Mouse (Mus musculus) lung, embryonic 15.5 days (tissue): ENCODE results near the gene Rrad. TPM values are rescaled to one million over a fixed set of nuclear protein-coding genes. Genes with fewer than 3 reads are reported as not detected.
A peak's percentile ranks its signal among the peaks of the same experiment; 100 is the strongest.

Experiments
- ATAC-seq: fragments of 200-750 bp; cut with Nextera tagmentation; 2 replicates; pipeline ENCODE4 v1.8.0; 2017; ENCODE audit warnings: moderate number of reproducible peaks, borderline replicate concordance; ENCODE audit not compliant: low FRiP score, low TSS enrichment; ENCODE audit errors: extremely low read depth
- H3K27ac ChIP-seq: fragments of 300-500 bp; sonication (generic); 2 replicates; pipeline ENCODE4 v1.5.1; 2015; ENCODE audit warnings: moderate library complexity, mild to moderate bottlenecking, inconsistent platforms
- H3K27me3 ChIP-seq: fragments of 300-500 bp; sonication (generic); 2 replicates; pipeline ENCODE4 v1.6.1; 2015; ENCODE audit warnings: inconsistent platforms
- H3K36me3 ChIP-seq: fragments of 300-500 bp; sonication (generic); 2 replicates; pipeline ENCODE4 v1.6.1; 2015; ENCODE audit warnings: inconsistent platforms
- H3K4me1 ChIP-seq: fragments of 300-500 bp; sonication (generic); 2 replicates; pipeline ENCODE4 v1.6.1; 2015; ENCODE audit warnings: inconsistent platforms
- H3K4me2 ChIP-seq: fragments of 300-500 bp; sonication (generic); 2 replicates; pipeline ENCODE4 v1.6.1; 2015; ENCODE audit warnings: inconsistent platforms, mild to moderate bottlenecking, moderate library complexity
- H3K4me3 ChIP-seq: fragments of 300-500 bp; sonication (generic); 2 replicates; pipeline ENCODE4 v1.5.1; 2015; ENCODE audit warnings: mild to moderate bottlenecking, inconsistent platforms
- H3K9ac ChIP-seq: fragments of 300-500 bp; sonication (generic); 2 replicates; pipeline ENCODE4 v1.6.1; 2015; ENCODE audit warnings: inconsistent platforms
- H3K9me3 ChIP-seq: fragments of 300-500 bp; sonication (generic); 2 replicates; pipeline ENCODE4 v1.6.1; 2016; ENCODE audit warnings: inconsistent platforms
- WGBS: fragments of 180-500 bp; shearing (Covaris S2); methylation state at CpG from one replicate; pipeline ENCODE4 v1.1.7; 2015; 5-methylcytosine and 5-hydroxymethylcytosine counted together
- polyA plus RNA-seq: library from polyadenylated mRNA; unstranded; fragments of >200 nt; fragmentation: Nextera tagmentation; extraction: Ambion mirVana; gene quantifications from 2 replicates; pipeline ENCODE4 v1.2.1, GENCODE M21; 2015

Rrad gene
- polyA plus RNA-seq, 1 experiment from 2014 or later: 24.8 TPM

DNA sequence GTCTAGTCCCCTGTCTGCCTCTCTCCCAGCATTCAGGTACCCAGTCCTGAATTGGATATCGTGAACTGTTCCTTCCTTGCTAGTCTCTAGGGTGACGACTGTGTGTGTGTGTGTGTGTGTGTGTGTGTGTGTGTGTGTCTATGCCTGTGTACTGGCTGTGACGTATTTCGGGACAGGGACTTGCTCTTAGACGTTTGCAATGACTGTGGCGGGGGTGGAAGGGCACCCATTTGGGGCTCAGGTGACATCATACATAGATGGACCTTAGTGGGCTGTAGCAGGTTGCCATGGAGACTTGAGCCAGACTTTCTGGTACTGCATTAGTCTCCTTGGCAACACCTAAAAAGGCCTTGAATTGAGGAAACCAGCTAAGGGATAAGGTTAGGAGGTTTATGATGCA, 1.4 kb upstream of the Rrad start:
- Histone ChIP-seq H3K27me3 (peaks cover 10% of the 10 kb centered on the region; the same call in 1 of the 2 replicates), H3K4me3 (no peak overlapping the region), H3K9me3 (no peaks in the 10 kb centered on the region), H3K4me2 (no peak overlapping the region), H3K36me3 (peaks cover 7% of the 10 kb centered on the region; the same call in 1 of the 2 replicates), H3K9ac (no peak overlapping the region), H3K4me1 (peaks cover 20% of the 10 kb centered on the region), H3K27ac (peak overlapping the region; percentile 50; the same call in 1 of the 2 replicates)
- ATAC-seq: no peak
- 71% methylated on average over 6 of the region's 6 CpGs for WGBS

DNA sequence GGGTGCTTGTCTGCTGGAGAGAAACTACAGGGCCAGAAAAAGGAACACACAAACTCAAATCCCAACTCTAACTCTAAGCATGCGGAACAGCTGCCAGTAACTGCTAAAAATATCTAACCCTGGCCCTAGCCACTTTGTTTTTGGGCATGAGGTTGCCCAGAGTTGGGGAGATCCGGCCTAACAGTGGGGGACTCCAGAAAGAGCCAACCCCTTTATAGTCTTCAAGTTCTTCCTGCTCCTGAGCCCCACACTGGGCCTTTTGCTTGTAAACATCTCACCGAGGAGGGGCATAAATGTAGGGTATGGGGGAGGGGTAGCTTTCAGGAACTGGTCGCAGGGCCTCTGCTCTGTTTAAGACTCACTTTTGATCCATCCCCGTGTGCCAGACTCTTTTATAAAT, 848 bp upstream of the Rrad start:
- 20% methylated on average over 5 of the region's 5 CpGs for WGBS
- H3K27ac ChIP-seq: peak overlapping the region; percentile 50

DNA sequence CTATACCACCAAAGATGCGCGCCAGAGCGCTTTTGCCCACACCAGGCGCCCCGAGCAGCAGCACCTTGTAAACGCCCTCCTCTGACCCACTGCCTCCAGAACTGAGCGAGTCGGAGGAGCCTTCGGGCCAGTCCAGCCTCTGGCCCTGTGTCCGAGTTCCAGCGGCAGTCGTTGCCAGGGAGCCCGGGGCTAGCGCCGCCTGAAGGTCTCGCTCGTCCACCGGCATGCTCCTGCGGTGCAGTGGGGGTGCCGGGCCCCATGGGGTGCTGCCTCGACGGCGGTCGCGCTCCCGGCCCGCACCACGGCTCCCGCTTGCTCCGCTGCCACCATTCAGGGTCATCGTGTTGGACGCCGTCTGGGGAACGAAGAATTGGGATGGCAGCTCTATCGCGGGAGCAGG, 553 bp downstream of the Rrad start:
- H3K36me3 ChIP-seq: peaks cover 1% of the 10 kb centered on the region; the same call in 1 of the 2 replicates
- peak overlapping the region; percentile 73 for H3K4me2 ChIP-seq
- H3K4me1 ChIP-seq: peaks cover 20% of the 10 kb centered on the region
- no peak overlapping the region for H3K27ac ChIP-seq
- peak overlapping the region; percentile 41 for H3K9ac ChIP-seq
- H3K27me3 ChIP-seq: peaks cover 10% of the 10 kb centered on the region; the same call in 1 of the 2 replicates
- no peaks in the 10 kb centered on the region for H3K9me3 ChIP-seq
- ATAC-seq: peak; percentile 43; the same call in 1 of the 2 replicates
- peak overlapping the region; percentile 40 for H3K4me3 ChIP-seq
- 1% methylated on average over 36 of the region's 36 CpGs for WGBS

More for the DNA sequence above, 848 bp upstream of the Rrad start:
- Histone ChIP-seq H3K36me3 (peaks cover 7% of the 10 kb centered on the region; the same call in 1 of the 2 replicates), H3K27me3 (peaks cover 10% of the 10 kb centered on the region; the same call in 1 of the 2 replicates), H3K4me2 (peak overlapping the region; percentile 73), H3K9me3 (no peaks in the 10 kb centered on the region), H3K9ac (no peak overlapping the region), H3K4me1 (peaks cover 20% of the 10 kb centered on the region), H3K4me3 (no peak overlapping the region)
- no peak for ATAC-seq

DNA sequence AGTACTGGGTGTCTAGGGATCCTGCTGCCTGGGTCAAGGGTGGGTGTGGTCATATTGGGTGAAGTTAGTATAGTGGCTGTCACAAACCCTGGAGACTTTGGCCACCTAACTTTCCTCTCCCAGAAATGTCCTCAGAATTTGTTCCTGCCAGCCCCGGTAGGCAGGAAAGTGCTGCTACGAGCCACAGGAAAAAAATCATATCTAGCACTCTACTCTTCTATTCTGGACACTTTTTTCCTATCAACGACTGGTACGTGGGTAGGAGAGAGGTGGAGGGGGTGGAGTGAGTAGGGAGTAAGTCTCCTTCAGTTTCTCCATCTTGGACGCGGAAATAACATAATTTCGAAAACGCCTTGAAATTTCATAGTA, 1.0 kb downstream of the Rrad start:
- no peak for ATAC-seq
- H3K36me3 ChIP-seq: no peaks in the 10 kb centered on the region
- no peaks in the 10 kb centered on the region for H3K9me3 ChIP-seq
- H3K27ac ChIP-seq: no peak overlapping the region
- H3K27me3 ChIP-seq: peaks cover 10% of the 10 kb centered on the region; the same call in 1 of the 2 replicates
- WGBS: 27% methylated on average over 8 of the region's 8 CpGs
- peak overlapping the region; percentile 73 for H3K4me2 ChIP-seq
- H3K4me3 ChIP-seq: peak overlapping the region; percentile 40
- no peak overlapping the region; the same call in 1 of the 2 replicates for H3K9ac ChIP-seq
- peaks cover 20% of the 10 kb centered on the region for H3K4me1 ChIP-seq

DNA sequence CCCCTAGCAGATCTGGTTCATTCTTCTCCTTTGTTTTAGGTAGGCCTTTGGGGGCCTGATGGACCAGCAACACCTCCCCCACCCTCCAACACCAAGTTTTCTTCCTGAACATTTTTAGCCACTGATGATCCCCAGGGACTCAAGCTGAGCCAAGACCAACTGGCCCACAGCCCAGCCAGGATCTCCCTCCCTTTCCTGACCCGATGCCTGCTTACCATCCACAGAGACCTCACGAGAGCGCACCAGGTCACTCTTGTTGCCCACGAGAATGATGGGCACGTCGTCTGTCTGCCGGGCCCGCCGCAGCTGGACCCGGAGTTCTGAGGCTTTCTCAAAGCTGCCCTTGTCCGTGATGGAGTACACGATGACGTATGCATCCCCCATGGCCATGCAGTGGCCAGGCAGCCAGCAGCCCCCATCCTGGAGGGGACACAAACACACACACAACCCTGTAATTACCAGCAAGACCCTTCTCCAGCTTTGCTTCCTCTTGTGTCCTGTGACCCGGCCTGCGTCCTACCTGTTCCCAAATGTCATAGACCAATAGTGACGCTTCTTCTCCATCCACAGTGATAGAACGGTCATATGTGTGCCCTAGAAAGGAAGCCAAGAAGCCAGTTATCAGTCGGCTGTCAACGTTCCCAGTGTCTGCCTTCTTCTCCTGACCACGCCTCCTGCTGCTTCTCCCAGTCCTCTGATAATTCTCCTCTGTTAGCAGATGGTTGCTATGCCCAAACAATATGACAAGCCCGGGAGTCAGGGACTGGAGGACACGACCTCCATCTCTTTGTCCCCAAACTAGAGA, 1.6 kb downstream of the Rrad start:
- H3K4me3 ChIP-seq: peak overlapping the region; percentile 40
- 60% methylated on average over 22 of the region's 22 CpGs for WGBS

DNA sequence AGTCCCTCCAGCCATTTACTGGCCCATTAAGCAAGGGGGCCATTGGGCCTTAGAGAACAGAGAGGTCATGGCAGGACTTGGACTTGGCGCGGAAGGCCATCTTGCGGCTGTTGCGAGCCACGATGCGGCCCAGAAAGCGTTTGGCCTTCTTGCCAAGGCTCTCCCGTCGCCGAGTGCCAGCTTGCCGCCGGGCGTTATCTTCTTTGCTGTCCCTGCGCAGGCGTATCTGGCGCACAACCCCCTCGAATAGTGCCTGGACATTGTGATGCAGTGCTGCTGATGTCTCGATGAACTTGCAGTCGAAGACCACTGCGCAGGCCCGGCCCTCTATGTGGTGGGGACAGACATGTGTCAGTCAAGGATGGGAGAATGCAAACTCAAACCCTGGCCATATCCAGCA, 2.7 kb downstream of the Rrad start:
- no peak for ATAC-seq
- peaks cover 10% of the 10 kb centered on the region; the same call in 1 of the 2 replicates for H3K27me3 ChIP-seq
- H3K9ac ChIP-seq: no peak overlapping the region
- no peaks in the 10 kb centered on the region for H3K9me3 ChIP-seq
- no peak overlapping the region for H3K4me2 ChIP-seq
- H3K4me3 ChIP-seq: no peak overlapping the region
- peaks cover 20% of the 10 kb centered on the region for H3K4me1 ChIP-seq
- 94% methylated on average over 21 of the region's 21 CpGs for WGBS
- H3K36me3 ChIP-seq: no peaks in the 10 kb centered on the region
- H3K27ac ChIP-seq: no peak overlapping the region

More for the DNA sequence above, 1.6 kb downstream of the Rrad start:
- Histone ChIP-seq H3K9me3 (no peaks in the 10 kb centered on the region), H3K27ac (no peak overlapping the region), H3K27me3 (peaks cover 10% of the 10 kb centered on the region; the same call in 1 of the 2 replicates), H3K9ac (no peak overlapping the region), H3K36me3 (no peaks in the 10 kb centered on the region), H3K4me1 (peaks cover 20% of the 10 kb centered on the region), H3K4me2 (peak overlapping the region; percentile 73)
- ATAC-seq: no peak

DNA sequence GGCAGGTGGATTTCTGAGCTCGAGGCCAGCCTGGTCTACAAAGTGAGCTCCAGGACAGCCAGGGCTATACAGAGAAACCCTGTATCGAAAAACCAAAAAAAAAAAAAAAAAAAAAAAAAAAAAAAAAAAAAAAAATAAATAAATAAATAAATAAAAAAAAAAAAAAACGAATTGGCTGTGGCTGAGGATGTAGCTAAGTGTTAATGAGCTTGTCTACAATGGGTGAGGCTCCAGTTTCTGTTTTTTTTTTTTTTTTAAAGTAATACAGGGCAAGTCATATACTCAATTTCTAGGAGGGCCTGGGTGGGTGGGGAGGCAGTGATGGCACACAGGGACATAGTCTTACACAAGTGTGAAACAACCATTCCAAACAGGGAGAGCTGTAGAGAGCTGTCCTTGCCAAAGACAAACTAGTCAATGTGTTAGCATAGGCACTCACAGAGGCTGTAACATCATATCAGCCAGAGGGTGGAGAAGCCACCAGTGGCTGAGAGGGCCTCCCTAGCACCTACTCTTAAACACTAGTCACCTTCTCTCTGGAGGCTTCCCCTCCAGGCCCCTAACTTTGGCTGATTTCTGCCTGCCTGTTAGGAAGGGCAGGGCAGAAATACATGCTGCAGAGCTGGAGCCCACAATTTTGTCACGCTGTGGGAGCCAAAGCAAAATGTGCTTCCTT, 3.9 kb downstream of the Rrad start:
- Histone ChIP-seq H3K4me1 (peaks cover 20% of the 10 kb centered on the region), H3K27me3 (peaks cover 10% of the 10 kb centered on the region; the same call in 1 of the 2 replicates), H3K36me3 (no peaks in the 10 kb centered on the region), H3K4me2 (no peak overlapping the region), H3K9ac (no peak overlapping the region), H3K9me3 (no peaks in the 10 kb centered on the region), H3K27ac (no peak overlapping the region), H3K4me3 (no peak overlapping the region)
- ATAC-seq: no peak
- WGBS: 76% methylated on average over 4 of the region's 4 CpGs

DNA sequence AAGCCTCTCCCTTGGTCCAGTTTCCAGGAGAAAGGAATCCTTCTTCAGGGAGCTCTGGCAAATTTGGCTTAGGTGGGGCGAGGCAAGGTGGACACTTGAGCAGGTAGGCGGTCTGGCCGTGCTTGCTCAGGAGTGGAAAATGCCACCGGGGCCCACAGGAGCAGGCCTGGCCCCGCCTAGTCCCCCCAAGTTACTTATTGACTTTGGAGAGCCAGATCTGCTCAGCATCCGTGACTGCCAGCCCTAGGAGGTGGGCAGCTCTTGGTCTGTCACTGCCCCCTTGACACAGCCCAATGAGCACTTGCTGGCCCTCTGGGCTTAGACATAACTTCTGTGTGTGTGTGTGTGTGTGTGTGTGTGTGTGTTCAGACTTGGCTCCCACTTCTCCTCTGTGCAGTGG, 7.0 kb downstream of the Rrad start, which contains the start of gene Cdh16:
Gene Cdh16, minus strand, starts transcription at position 236 of the 400 bp plus-strand sequence.
- ATAC-seq: peak; percentile 87
- 49% methylated on average over 6 of the region's 6 CpGs for WGBS
- no peak within 1 kb of the TSS for H3K9ac ChIP-seq
- no peaks in the 10 kb centered on the region for H3K36me3 ChIP-seq
- H3K27me3 ChIP-seq: no peaks in the 10 kb centered on the region
- peak within 1 kb of the TSS; percentile 42 for H3K4me2 ChIP-seq
- H3K9me3 ChIP-seq: no peaks in the 10 kb centered on the region
- peak within 1 kb of the TSS; percentile 7; the same call in 1 of the 2 replicates for H3K4me3 ChIP-seq
- H3K4me1 ChIP-seq: no peaks in the 10 kb centered on the region
- H3K27ac ChIP-seq: peak within 1 kb of the TSS; percentile 72

DNA sequence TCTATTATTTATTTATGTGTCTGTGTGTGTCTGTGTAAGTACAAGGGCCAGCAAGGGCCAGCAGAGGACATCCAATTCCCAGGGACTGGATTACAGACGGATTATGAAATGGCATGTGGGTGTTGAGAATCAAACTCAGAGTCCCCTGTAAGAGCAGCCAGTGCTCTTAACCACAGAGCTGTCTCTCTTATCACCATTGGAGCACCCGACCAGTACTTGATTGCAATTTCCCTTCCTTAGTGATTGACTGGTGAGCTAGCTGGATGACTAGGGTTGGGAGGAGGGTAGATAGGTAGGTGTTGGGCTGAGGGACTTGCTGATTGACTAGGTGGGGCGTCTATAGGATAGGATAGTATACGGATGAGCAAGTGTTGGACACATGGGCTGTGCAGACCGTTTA, 10.4 kb downstream of the Rrad start:
- Histone ChIP-seq H3K4me3 (no peak overlapping the region), H3K36me3 (no peaks in the 10 kb centered on the region), H3K4me1 (no peaks in the 10 kb centered on the region), H3K4me2 (no peak overlapping the region), H3K27me3 (no peaks in the 10 kb centered on the region), H3K27ac (no peak overlapping the region), H3K9me3 (no peaks in the 10 kb centered on the region), H3K9ac (no peak overlapping the region)
- WGBS: 64% methylated on average over 5 of the region's 5 CpGs
- no peak for ATAC-seq

DNA sequence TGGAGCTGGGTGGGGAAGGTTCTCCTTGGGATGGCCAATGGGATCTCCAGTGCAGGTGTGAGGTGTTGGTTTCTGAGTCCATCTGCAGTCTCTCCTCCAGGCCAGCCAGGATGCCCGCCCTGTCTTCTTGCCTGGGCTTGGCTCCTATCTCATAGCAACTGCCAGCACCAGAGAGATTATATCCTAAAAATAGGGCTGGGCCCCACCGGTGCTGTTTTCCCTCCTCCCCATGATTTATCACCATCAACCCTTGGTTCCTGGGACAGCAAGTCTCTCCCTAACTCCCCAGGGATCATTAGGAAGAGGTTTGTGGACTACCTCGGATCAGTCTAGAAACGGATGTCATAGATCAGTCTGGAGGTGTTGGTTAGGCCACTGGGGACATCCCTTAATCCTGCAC, 18.0 kb downstream of the Rrad start:
- Histone ChIP-seq H3K36me3 (no peaks in the 10 kb centered on the region), H3K4me2 (no peak overlapping the region), H3K9ac (no peak overlapping the region), H3K27ac (no peak overlapping the region), H3K27me3 (no peaks in the 10 kb centered on the region), H3K9me3 (no peaks in the 10 kb centered on the region), H3K4me3 (no peak overlapping the region), H3K4me1 (peaks cover 10% of the 10 kb centered on the region)
- ATAC-seq: no peak
- 61% methylated on average over 4 of the region's 4 CpGs for WGBS

DNA sequence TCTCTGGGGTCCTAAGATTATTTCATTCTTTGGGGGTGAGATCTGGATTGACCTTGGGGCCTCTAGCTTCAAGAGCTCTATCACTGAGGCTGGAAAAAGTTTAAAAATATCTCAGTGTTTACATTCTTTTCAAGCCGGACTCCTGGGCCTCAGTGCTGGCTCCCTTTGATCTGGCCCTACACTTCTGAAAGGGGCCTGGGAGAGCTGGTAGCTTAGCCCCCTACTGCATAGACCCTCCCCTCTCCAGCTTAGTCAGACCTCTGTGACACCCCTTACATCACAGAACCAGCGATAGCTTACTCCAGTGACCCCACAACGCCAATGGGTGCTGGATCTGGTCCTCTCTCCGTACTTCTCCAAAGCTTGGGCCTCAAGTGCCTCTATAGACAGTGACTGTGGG, 19.5 kb downstream of the Rrad start:
- no peak overlapping the region for H3K4me2 ChIP-seq
- H3K4me3 ChIP-seq: no peak overlapping the region
- no peaks in the 10 kb centered on the region for H3K36me3 ChIP-seq
- H3K27ac ChIP-seq: peak overlapping the region; percentile 50
- peak; percentile 54; the same call in 1 of the 2 replicates for ATAC-seq
- peaks cover 10% of the 10 kb centered on the region for H3K4me1 ChIP-seq
- H3K27me3 ChIP-seq: no peaks in the 10 kb centered on the region
- no peaks in the 10 kb centered on the region for H3K9me3 ChIP-seq
- H3K9ac ChIP-seq: no peak overlapping the region
- 12% methylated on average over 4 of the region's 4 CpGs for WGBS
